Mouse (Mus musculus) kidney, postnatal 25 days (tissue): ENCODE data around the gene Fam76b.
"Not testable (repeated sequence)": the region's sequence is repeated elsewhere in the genome, so short reads cannot be mapped to it uniquely, and the experiment has no call there.

Experiments used
- DNase-seq, 2 experiments: peaks; one replicate each; pipeline ENCODE4 v3.0.0; 2021; ENCODE audit warnings: mixed read lengths in 2 of 2

Fam76b gene

DNA sequence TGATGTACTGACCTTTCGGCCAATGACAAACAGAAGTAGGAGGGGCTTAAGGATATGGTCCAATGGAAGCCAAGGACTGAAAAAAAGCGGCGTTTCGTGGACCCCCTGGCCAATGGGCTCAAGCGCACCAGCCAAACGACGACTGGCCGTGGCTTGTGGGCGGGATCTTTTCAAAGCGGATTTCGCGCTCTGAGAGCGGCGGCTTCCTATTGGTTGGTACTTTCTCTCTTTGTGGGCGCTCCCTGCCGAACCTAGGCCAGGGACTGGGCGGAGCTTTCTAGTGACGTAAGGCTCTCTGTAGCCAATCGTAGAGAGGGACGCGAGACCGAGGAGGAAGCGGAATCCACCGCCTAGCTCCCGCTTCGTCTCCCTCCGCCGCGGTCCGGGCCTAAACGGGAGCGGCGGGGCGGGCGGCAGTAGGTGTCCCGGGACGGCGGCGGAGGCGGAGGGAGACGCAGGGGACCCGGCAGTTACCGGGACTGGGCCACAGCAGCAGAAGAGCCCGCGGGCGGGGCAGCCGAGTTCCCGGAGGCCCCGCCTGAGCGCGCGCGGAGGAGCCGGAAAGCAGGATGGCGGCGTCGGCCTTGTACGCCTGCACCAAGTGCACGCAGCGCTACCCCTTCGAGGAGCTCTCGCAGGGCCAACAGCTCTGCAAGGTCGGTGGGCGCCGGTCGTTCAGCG is at the start of gene Fam76b:
TSS of gene Fam76b (plus strand) at position 311 of the 681 bp plus-strand sequence.
- DNase-seq = peak; percentile 99 to 100

DNA sequence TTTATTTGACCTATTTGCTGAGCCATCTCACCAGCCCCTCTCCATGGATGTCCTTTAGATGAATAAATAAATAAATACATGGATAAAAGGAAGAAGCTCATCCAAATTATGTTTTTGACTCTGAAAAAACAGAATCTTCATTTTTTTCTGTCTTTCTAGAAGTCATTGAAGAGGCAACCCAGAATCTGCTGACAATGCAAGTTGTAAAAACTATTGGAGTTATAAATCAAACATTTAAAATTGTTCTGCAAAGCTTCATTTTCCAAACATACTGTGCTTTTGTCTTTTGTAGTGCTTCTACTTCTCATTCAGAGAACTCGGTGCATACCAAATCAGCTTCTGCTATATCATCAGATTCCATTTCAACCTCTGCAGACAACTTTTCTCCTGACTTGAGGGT is 45.5 kb upstream of the Fam76b start:
- DNase-seq = no peak

DNA sequence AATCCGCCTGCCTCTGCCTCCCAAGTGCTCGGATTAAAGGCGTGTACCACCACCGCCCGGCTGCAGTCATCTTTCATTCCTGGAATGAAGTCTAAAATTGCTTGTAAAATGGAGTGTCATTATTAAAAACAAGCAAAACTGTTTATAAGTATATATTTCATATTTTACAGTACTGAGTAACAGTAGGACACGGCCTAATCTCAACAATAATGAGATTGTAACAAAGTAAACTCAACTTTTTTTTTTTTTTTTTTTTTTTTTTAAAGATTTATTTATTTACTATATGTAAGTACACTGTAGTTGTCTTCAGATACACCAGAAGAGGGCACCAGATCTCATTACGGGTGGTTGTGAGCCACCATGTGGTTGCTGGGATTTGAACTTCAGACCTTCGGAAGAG is 36.7 kb upstream of the Fam76b start:
- not testable (repeated sequence) for DNase-seq

DNA sequence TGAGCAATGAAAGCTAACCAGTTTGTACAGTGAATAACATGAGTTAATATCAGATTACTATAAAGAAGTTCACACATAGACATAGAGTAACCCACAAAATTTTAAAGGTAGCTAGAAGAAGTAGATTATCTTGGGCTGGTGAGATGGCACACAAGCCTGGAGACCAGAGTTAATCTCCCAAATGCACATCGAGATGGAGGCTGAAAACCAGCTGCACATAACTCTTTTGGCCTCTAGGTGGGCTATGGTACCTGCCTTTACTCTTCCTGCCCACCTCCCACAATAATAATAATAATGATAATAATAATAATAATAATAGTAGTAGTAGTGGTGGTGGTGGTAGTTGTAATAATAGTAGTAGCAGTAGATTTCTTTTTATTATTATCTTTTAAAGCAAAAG is 33.2 kb upstream of the Fam76b start:
- DNase-seq = no peak

DNA sequence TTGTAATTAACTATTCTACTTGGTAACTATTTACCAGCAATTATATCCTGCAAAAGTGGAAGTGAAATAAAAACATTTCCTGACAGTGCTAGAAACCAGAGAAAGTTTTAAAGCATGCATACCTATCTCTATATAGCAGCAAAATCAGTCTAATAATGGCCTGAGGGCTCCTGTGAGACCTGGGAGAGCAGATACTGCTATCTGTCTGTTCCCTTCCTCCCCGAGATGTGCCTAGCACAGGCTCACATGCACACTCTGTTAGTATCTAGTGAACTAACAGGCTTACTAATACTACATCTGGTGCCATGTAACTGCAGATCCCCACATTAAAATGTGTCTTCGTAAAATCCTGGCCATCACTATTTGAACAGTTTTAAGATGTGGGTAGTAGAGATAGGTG is 32.8 kb upstream of the Fam76b start:
- DNase-seq = no peak

DNA sequence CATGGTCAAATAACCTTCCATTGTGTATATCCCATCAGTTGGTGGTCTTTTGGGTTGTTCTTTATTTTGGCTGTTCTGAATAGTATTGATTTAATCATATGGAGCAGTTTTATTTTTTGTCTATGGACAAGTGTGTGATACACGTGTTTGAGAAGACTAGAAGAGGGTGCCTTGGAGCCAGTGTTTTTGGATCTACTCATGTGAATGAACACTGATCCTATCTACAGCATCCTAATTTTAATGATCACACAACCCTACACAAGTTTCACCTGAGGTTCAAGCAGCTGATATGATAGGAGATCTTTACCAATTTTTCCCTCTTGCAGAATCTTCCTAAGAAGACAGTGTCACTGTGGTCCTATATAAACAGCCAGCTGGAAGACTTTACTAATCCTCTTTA is 23.0 kb upstream of the Fam76b start:
- no peak for DNase-seq

DNA sequence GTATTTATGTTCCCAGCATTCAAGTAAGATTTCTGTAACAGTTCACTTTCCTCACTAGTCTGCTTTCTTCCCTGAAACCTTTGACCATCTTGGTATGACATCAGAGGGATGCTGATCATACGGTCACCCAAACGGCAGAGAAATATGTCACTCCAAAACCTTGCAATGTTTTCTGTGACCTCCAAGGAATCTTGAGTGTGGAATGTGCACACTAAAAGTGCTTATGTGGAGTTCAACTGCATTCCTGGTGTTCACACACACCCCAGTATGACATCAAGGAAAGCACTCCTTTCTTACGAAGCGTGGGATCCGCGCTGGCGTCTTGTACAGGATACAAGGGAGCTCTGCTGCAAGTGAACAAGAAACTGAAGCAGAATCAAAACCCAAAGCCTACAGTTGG is 20.7 kb upstream of the Fam76b start:
- no peak for DNase-seq

DNA sequence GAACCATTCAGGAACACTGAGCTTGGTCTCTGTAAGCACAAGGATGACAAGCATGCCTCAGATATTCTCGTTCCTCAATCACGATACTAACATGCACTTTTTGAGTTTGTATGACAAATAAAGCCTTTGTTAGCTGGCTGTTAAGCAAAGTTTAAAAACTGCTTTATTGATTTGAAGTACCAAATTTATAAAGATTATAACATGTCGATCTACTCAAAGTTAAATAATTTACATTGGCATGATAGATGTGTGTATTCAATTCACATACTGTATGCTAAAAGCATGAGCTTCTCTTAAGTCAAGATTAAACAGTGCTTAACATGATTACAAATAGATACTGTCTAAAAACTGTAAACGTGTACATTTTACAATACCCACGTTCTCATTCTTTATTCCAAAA is 19.9 kb upstream of the Fam76b start:
- DNase-seq = no peak

DNA sequence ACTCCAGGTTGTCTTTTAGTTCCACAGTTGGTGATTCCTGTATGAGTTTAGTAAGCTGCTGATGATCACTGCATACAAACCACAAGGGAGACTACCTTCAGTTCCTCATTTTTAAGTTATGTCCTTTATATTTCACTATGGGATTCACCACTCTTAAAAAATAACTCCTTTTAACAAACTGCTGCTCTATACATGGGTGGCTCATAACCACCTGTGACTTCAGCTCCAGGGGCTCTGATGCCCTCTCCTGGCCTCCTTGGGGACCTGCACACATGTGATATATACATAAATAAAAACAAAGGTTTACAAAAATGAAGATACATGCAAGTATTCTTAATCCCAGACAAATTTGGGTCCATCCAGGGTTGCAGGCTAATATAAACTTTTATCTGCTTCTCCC is 17.6 kb upstream of the Fam76b start:
- no peak for DNase-seq

DNA sequence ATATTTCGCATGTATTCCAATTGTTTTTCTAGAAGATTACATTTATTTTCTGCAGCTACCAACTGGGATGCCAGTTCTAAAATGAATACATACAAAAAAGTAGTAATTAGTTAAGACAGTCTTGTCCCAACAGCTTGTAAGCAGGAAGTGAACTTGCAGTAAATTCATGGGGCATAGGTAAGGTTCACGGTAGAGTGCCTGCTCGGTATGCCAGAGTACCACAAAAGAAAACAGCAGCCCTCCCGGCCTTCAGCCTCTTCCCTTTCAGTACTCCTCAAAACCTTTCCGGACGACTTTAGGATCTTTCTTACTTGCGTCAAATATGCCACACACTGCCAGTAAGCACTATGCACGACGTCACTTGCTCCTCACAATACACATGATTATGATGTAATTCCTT is 9.1 kb upstream of the Fam76b start:
- peak in 1 of 2 experiments; percentile 12 for DNase-seq

DNA sequence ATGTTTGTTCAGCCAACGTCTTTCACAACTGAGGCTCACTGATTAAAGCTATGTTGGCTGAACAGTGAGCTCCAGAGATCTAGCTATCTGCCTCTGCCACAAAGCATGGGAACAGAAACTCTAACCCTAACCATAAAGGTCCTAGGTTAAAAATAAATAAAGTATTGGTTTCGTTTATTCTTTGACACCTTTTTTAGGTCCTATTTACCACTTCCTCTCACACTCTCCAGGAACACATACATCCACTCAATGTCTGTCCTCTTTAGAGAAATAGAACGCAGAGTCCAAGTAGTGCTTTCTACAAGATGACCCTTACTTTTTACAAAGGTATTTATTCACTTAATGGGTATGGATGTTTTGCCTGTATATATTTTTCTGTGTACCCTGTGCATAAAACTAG is 6.7 kb upstream of the Fam76b start:
- no peak for DNase-seq

DNA sequence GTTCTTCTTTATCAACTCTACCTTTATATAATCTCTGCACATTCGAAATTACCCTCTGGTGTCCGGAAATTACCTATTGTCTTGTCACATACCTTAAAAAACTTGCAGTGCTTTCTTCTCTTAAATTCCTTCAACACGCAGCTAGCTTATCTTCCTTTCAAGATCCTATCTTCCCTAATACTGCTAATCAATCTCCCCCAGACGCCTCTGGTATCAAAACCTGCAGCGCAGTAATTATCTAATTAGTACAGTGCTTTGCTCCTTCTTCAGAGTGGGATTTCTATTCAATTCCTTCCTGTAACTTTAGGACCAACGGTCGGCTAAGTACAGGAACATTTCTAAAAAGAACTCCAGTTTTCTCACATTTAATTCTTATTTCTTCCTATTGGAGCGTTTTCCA is 1.6 kb upstream of the Fam76b start:
- DNase-seq = no peak

DNA sequence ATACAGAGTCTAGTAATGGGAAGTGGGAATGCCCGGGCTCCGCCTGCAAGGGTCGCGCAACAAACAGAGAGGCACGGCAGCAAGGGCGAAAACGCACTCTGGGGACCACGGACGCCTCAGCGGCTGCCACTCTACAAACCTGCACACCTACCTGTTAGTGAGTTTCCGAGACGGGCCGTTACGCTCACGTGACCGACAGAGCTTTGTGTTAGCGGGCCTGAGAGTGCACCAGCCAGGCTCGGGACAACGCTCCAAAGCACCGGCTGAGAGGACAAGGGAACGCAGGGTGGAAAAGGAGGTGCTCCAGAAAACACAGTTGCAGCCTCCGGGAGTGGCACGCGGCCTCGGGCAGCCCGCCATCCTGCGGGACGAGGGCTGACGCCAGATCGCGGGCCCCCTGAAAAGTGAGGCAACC is 1.1 kb upstream of the Fam76b start:
- peak; percentile 80 to 91 for DNase-seq

DNA sequence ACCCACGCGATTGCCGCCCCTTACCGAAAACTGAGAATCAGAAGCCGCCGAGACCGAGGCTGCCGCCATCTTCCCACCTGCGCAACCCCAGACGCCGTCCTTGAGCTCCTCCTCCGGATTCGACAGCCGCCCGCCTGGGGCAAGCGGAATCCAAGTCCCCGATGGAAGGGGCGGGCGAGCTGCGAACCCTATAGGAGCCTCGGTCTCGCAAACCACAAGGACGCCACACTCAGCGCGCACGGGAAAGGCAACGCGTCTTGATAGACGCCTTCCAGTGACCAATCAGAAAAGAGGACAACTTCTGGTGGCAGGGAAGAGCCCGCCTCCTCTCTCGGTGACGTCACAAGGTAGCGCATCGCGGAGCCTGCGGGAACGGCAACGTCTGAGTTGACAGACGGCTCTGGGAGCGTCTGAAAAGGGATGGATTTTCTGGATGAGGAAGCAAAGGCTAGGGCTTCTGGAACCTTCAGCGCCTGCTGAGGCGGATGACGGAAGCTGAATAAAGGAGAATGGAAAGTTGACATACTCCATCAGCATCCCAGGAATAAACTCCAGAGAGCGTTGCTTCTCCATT is 597 bp upstream of the Fam76b start, which contains the start of gene Cep57:
TSS of gene Cep57 (minus strand) at position 276 of the 574 bp plus-strand sequence.
- DNase-seq = peak; percentile 95 to 97

DNA sequence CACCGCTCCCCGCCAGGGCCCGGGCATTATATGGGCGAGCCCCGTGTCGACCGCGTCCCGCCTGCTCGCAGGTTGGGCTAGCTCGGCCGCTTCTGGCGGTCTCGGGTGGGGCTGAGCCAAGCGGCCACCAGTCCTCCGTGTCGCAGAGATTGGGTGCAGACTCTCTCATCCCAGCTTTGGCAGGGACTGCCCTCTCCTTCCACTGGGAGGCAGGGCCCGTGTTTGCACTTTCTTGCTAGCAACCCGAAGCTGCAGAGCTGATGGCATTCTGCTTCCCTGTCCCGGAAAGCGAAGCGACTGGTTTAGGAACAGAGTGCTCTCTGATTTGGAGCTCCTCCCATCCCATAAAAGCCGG is 548 bp downstream of the Fam76b start:
- DNase-seq = peak in 1 of 2 experiments; percentile 42

DNA sequence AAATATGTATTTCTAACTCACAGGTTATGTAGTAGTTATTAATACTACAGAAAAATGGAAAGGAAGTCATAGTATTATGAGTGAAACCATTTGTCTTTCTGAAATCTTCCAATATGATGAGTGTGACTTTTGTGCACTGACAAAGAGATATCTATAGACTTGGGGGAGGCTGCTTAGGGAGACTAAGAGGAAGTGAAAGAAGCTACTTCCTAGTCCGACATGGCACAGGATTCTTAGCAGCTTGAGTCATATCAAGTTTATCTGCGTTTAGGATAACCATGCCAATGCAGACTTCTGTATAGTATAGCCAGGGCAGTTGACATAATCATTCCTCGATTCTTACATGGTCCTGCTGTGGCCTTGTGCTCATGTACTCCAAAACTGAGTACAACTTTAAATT is 7.7 kb downstream of the Fam76b start:
- DNase-seq = no peak

DNA sequence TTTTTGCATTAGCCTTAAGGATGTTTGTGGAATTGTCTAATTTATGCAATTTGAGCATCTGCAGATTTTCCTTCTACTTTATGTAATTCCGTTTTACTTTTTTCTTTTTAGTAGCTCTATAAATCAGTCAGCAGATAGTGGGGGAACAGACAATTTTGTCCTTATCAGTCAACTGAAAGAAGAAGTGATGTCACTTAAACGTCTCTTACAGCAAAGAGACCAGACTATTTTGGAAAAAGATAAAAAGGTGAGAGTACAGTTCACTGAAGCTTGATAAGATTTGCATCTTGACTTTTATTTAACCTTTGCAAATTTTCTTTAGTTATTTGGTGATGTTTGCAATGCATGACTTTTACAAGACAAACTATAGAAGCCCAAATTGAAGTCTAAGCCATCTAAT is 9.2 kb downstream of the Fam76b start:
- no peak for DNase-seq

DNA sequence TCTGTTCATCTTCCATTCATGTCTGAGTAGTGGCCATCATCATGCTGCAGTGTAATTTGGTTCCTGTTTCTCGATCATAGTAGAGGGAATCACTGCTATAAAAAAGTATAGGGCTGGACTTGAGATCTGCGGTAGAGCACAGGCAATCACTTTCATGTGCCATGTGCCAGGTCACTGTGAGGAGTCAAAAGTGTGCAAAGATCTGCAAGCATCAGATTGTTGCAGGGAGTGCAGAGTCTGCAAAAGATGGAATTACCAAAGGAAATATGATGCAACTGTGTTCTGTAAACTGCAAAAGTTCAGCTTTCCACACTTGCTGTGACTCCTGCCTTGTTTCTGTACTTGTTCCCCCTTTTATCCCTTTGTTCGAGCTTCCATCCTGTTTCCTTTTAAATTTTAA is 20.1 kb downstream of the Fam76b start:
- no peak for DNase-seq

DNA sequence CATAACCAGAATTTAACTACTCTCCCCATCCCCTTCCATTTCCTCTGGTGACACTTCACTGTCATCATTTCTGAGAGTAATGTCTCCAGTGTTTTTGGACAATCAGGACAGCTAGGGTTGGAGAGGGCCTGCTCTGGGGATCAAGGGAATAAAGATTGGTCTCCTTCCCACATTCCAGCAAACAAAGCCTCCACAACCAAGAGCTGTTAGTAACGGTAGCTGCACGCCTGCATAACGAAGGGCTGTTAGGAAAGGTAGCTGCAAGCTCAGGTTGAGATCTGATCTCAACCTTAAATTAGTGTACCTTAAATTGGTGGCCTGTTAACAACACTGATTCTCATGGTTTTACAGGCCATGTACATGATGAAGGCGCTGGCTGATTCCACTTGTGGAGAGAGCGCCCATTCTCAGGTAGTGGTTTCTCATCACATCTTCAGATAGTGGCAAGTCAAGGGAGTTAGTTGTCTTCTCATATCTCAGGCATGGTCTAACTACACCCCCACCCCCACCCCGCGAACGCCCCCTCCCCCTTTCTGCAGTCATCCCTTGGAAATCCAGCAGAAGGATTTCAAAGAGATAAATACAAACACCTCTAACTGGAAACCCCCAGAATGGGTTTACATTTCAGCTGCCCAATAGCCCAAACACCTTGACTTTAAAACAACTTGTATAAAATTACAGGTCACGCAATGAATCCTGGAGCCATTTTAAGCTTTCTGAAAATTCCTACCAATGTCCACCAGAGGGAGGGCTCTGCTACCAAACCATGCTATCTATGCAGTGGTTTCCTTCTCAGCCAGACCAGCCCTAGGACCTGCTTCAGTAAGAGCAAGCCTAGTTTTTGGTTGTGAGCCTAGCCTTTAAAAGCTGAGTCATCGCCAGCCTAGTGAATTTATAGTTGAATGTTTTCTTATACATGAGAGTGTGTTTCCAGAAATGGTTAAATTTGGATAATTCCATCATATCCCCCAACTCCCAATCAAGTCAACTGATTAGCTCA is 21.3 kb downstream of the Fam76b start:
- DNase-seq = peak in 1 of 2 experiments; percentile 7

DNA sequence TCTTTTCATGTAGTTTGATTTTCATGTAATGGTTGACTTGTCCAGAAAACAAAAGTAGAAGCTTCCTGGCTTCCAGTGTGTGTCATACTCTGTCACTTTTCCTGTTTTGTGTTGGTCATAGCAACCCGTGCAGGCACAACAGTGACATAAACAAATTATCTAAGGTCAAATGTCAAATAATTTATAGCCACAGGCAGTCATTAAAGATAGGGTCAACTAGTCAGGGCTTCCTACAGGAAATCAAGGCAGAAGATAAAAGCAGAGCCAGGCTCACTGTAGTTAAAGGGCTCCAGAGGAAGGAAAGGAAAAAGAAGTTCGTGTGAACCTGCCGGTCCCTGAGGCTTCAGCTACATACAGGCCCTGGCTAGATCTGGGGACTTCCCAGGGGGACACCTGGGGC is 26.4 kb downstream of the Fam76b start:
- DNase-seq = no peak

DNA sequence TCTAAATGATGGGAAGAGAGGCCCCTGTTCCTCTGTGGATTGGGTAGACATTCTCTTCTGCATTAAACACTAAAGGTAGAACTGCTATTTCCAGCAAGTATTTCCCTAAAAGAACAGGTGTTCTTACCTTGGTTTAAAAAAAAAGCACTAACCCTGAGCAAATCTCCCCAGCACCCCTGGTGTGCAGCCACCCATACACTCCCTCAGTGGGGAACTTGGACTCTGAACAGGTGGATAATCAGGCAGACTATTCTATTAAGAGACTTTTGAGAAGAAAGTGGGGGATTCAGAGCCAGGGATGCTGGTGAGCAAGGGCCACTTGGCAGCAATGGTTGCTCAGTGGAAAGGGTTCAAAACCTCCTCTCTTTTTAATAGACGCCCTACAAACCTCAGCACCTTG is 28.7 kb downstream of the Fam76b start:
- no peak for DNase-seq

DNA sequence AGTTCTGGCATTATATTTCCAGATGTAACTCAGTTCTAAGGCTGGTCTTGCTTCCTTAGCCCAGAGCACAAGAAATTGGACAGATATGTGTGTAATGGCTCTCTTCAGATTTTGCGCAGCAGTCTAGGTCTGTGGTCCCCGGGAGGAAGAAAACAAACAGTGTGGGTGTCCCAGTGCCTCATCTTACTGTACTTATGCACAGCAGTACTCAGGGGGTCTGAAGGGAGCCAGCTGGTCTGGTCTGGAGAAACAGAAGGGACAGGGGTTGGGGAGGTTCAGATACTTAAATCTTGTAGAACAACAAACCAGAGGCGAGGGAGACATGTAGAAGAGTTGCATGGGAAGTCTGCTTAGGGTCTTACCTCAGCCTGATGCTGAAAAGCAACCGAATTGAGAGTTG is 29.3 kb downstream of the Fam76b start:
- DNase-seq = no peak

DNA sequence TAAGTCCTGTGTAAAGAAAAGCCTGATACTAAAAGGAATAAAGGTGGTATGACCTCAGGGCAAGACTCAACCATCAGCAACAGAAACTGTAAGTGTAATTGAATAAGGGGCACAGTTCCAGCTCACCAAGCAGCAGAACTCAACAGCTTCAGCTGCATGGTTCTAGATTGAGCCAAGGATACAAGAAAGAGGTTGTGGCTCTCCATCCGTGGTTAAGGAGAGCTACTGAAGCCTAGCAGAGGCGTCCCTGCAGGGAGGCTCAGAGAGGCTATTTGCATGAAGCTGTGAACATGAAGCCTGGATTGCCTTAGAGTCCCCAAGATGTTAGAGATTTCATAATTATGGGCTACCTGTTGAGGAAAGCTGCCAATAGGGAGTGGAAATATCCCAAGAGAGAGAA is 40.1 kb downstream of the Fam76b start:
- no peak for DNase-seq

DNA sequence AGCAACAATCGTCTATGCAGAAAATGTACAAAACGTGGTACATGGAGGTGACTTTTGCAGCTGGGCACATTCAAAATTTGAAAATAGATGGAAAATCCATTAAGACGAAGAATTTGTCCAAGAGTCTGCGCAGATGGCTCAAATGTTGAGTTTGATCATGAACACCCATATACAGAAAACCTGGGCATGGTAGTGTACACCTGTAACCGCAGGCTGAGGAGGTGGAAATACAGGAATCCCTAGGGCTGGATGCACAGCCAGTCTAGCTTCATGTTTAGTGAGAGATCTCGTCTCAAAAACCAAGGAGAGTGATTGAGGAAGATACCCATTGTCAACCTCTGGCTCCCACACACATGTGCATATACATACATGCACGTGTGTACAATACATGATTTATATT is 44.1 kb downstream of the Fam76b start:
- DNase-seq = no peak
